Mouse (Mus musculus) forebrain, embryonic 16.5 days (tissue): ENCODE data around the gene Fut9. TPM values are rescaled to one million over a fixed set of nuclear protein-coding genes. Genes with fewer than 3 reads are reported as not detected.

Experiments
- ATAC-seq: fragments of 200-750 bp; cut with Nextera tagmentation; 2 replicates; pipeline ENCODE4 v1.8.0; 2017; ENCODE audit warnings: mild to moderate bottlenecking, moderate library complexity
- H3K27ac ChIP-seq: fragments of 300-500 bp; sonication (generic); 2 replicates; pipeline ENCODE4 v1.5.1; 2014; ENCODE audit warnings: low read length, control low read depth
- H3K27me3 ChIP-seq: fragments of 300-500 bp; sonication (generic); replicated peaks from 2 replicates; pipeline ENCODE4 v1.6.1; 2014; ENCODE audit warnings: low read length; ENCODE audit not compliant: control insufficient read depth, insufficient read depth
- H3K36me3 ChIP-seq: fragments of 300-500 bp; sonication (generic); 2 replicates; pipeline ENCODE4 v1.6.1; 2014; ENCODE audit not compliant: control insufficient read depth, insufficient read depth
- H3K4me1 ChIP-seq: fragments of 300-500 bp; sonication (generic); replicated peaks from 2 replicates; pipeline ENCODE4 v1.6.1; 2014; ENCODE audit warnings: low read length; ENCODE audit not compliant: control insufficient read depth, insufficient read depth
- H3K4me2 ChIP-seq: fragments of 300-500 bp; sonication (generic); 2 replicates; pipeline ENCODE4 v1.6.1; 2014; ENCODE audit warnings: mild to moderate bottlenecking, low read length, control low read depth
- H3K4me3 ChIP-seq: fragments of 300-500 bp; sonication (generic); replicated peaks from 2 replicates; pipeline ENCODE4 v1.5.1; 2014; ENCODE audit warnings: mild to moderate bottlenecking, low read length, control low read depth
- H3K9ac ChIP-seq: fragments of 300-500 bp; sonication (generic); replicated peaks from 2 replicates; pipeline ENCODE4 v1.6.1; 2014; ENCODE audit warnings: low read depth, low read length, control low read depth
- H3K9me3 ChIP-seq: fragments of 300-500 bp; sonication (generic); 2 replicates; pipeline ENCODE4 v1.6.1; 2016; ENCODE audit warnings: low read length; ENCODE audit not compliant: control insufficient read depth
- WGBS: fragments of 180-500 bp; shearing (Covaris S2); extraction: QIAGEN DNeasy Blood & Tissue Kit; methylation state at CpG from one replicate; pipeline ENCODE4 v1.1.7; 2014; 5-methylcytosine and 5-hydroxymethylcytosine counted together
- polyA plus RNA-seq: library from polyadenylated mRNA; unstranded; fragments of >200 nt; fragmentation: Nextera tagmentation; extraction: Ambion mirVana; gene quantifications from 2 replicates; pipeline ENCODE4 v1.2.1, GENCODE M21; 2015

Gene Fut9
- 19.2 and 19.8 TPM in 2 replicates for polyA plus RNA-seq

GRCm38 (mm10) chr4:25799476-25800283 lies at the start of gene Fut9:
Gene Fut9, minus strand, starts transcription at chr4:25800244.
- H3K9ac ChIP-seq = peak within 1 kb of the TSS; percentile 87
- H3K4me2 ChIP-seq = peak within 1 kb of the TSS; percentile 81
- no peaks in the 10 kb centered on the region for H3K9me3 ChIP-seq
- H3K4me3 ChIP-seq = peak within 1 kb of the TSS; percentile 77
- no peaks in the 10 kb centered on the region for H3K36me3 ChIP-seq
- H3K27me3 ChIP-seq = no peaks in the 10 kb centered on the region
- under 1% methylated on average over 52 of the region's 52 CpGs for WGBS
- peaks cover 17% of the 10 kb centered on the region for H3K4me1 ChIP-seq
- peak; percentile 93 for ATAC-seq
- peak within 1 kb of the TSS; percentile 90 for H3K27ac ChIP-seq

- no peaks in the 10 kb centered on the region for H3K4me1 ChIP-seq
- H3K27ac ChIP-seq = no peak overlapping the region
- no peaks in the 10 kb centered on the region for H3K36me3 ChIP-seq
- 89% methylated on average over 7 of the region's 7 CpGs for WGBS
- H3K4me2 ChIP-seq = no peak overlapping the region
- no peak overlapping the region for H3K4me3 ChIP-seq
- ATAC-seq = no peak
- H3K9me3 ChIP-seq = no peaks in the 10 kb centered on the region
- no peak overlapping the region for H3K9ac ChIP-seq
- no peaks in the 10 kb centered on the region for H3K27me3 ChIP-seq
These were observed 15.7 kb upstream of the Fut9 start for GRCm38 (mm10) chr4:25815783-25816182.

DNA sequence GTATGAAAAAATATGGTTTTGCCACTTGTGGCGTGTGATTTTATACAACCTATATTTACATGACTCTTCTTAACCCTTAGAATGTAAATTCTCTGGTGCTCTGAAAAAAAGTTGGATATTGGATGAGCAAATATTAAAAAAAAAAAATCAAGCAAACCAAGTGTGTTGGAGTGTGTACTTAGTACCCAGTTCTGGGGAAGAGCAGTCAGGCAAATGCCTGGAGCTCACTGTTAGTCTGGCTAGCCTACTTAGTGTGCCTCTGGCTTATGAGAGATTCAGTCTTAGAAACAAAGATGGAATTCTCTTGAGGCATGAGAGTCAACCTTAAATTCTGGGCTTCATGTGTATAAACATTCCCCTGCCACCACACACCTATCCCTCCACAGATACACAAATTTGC lies 13.3 kb upstream of the Fut9 start:
- H3K9me3 ChIP-seq = no peaks in the 10 kb centered on the region
- no peaks in the 10 kb centered on the region for H3K4me1 ChIP-seq
- H3K4me3 ChIP-seq = no peak overlapping the region
- H3K9ac ChIP-seq = no peak overlapping the region
- no peak for ATAC-seq
- H3K27me3 ChIP-seq = no peaks in the 10 kb centered on the region
- WGBS = 93% methylated on average over 1 of the region's 1 CpGs
- no peak overlapping the region for H3K27ac ChIP-seq
- no peak overlapping the region for H3K4me2 ChIP-seq
- H3K36me3 ChIP-seq = no peaks in the 10 kb centered on the region

- no peak for ATAC-seq
- Histone ChIP-seq H3K27me3 (no peaks in the 10 kb centered on the region), H3K4me3 (no peak overlapping the region), H3K27ac (no peak overlapping the region), H3K9me3 (no peaks in the 10 kb centered on the region), H3K36me3 (no peaks in the 10 kb centered on the region), H3K9ac (no peak overlapping the region), H3K4me2 (no peak overlapping the region), H3K4me1 (no peaks in the 10 kb centered on the region)
- WGBS = 83% methylated on average over 1 of the region's 1 CpGs
These were observed 10.0 kb upstream of the Fut9 start for GRCm38 (mm10) chr4:25810058-25810457.

DNA sequence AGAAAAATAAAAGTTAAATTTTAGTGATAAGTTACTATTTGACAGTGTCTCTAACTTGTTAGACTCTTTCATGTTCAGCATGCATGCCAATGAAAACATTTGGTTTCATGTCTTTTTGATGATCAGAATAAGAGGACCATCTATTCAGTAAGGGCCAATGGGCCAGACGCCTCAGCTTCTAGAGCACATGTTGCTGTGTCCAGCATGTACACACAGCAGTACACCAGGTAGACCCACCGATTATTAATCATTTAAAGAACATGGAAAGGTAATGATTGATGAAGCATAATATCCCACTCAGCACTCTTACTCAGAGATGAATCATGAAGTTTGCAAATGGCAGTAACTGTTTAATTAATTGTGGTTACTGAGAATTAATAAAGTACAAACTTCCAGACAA lies 1.7 kb upstream of the Fut9 start:
- Histone ChIP-seq H3K27me3 (no peaks in the 10 kb centered on the region), H3K4me3 (no peak overlapping the region), H3K36me3 (no peaks in the 10 kb centered on the region), H3K9ac (no peak overlapping the region), H3K27ac (no peak overlapping the region), H3K4me2 (no peak overlapping the region), H3K9me3 (no peaks in the 10 kb centered on the region), H3K4me1 (peaks cover 14% of the 10 kb centered on the region)
- ATAC-seq = no peak
- 90% methylated on average over 2 of the region's 2 CpGs for WGBS

- Histone ChIP-seq H3K9me3 (no peaks in the 10 kb centered on the region), H3K36me3 (no peaks in the 10 kb centered on the region), H3K4me2 (peak overlapping the region; percentile 81), H3K9ac (peak overlapping the region; percentile 87), H3K27me3 (no peaks in the 10 kb centered on the region), H3K4me3 (peak overlapping the region; percentile 77), H3K4me1 (peaks cover 17% of the 10 kb centered on the region), H3K27ac (peak overlapping the region; percentile 90)
- ATAC-seq = no peak; the same call in 1 of the 2 replicates
- WGBS = 1% methylated on average over 5 of the region's 5 CpGs
These were observed 206 bp upstream of the Fut9 start for GRCm38 (mm10) chr4:25800284-25800616.

DNA sequence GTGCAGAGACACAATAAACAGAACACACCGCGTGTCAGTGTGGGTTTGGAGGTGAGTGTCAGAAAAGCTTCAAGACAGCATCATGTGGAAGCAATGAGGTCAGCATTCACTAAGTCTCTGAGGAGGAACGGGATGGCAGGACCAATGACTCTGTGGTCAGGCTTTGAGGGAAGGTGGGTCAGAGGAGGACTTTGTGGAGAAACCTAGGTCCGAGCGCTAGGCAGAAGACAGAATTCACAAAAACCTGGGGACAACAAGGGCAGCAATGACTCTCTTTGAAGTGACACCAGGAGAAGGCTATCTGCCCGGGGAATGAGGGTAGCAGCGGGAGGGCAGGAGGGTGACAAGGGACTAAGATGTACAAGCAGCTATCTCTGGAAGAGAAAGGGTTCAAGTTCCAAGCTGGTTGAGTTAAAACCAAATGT lies 981 bp downstream of the Fut9 start:
- no peaks in the 10 kb centered on the region for H3K27me3 ChIP-seq
- no peaks in the 10 kb centered on the region for H3K36me3 ChIP-seq
- peaks cover 17% of the 10 kb centered on the region for H3K4me1 ChIP-seq
- H3K27ac ChIP-seq = peak overlapping the region; percentile 90
- peak overlapping the region; percentile 81 for H3K4me2 ChIP-seq
- H3K9ac ChIP-seq = peak overlapping the region; percentile 87
- no peak; the same call in 1 of the 2 replicates for ATAC-seq
- H3K4me3 ChIP-seq = peak overlapping the region; percentile 77
- no peaks in the 10 kb centered on the region for H3K9me3 ChIP-seq
- under 1% methylated on average over 7 of the region's 7 CpGs for WGBS

GRCm38 (mm10) chr4:25798412-25798811 lies 1.6 kb downstream of the Fut9 start:
- no peaks in the 10 kb centered on the region for H3K9me3 ChIP-seq
- H3K36me3 ChIP-seq = no peaks in the 10 kb centered on the region
- no peak for ATAC-seq
- peak overlapping the region; percentile 57 for H3K9ac ChIP-seq
- 3% methylated on average over 10 of the region's 10 CpGs for WGBS
- H3K4me2 ChIP-seq = peak overlapping the region; percentile 81
- H3K27ac ChIP-seq = peak overlapping the region; percentile 21; the same call in 1 of the 2 replicates
- H3K4me3 ChIP-seq = peak overlapping the region; percentile 77
- no peaks in the 10 kb centered on the region for H3K27me3 ChIP-seq
- peaks cover 17% of the 10 kb centered on the region for H3K4me1 ChIP-seq

GRCm38 (mm10) chr4:25796149-25796548 lies 3.9 kb downstream of the Fut9 start:
- H3K4me3 ChIP-seq = no peak overlapping the region
- WGBS = 35% methylated on average over 3 of the region's 3 CpGs

More at GRCm38 (mm10) chr4:25796149-25796548, 3.9 kb downstream of the Fut9 start:
- Histone ChIP-seq H3K9ac (no peak overlapping the region), H3K4me1 (peaks cover 17% of the 10 kb centered on the region), H3K36me3 (no peaks in the 10 kb centered on the region), H3K27me3 (no peaks in the 10 kb centered on the region), H3K9me3 (no peaks in the 10 kb centered on the region), H3K27ac (no peak overlapping the region), H3K4me2 (peak overlapping the region; percentile 25)
- ATAC-seq = no peak
